Mouse (Mus musculus) kidney, embryonic 15.5 days (tissue): ENCODE measurements around the gene Zfp383. TPM values are rescaled to one million over a fixed set of nuclear protein-coding genes. Genes with fewer than 3 reads are reported as not detected.
"Not testable (repeated sequence)": the region's sequence is repeated elsewhere in the genome, so short reads cannot be mapped to it uniquely, and the experiment has no call there.

Experiments used
- ATAC-seq: fragments of 200-750 bp; cut with Nextera tagmentation; replicated peaks from 2 replicates; pipeline ENCODE4 v1.8.0; 2017; ENCODE audit warnings: moderate TSS enrichment; ENCODE audit not compliant: low FRiP score
- H3K27ac ChIP-seq: fragments of 300-500 bp; sonication (generic); 2 replicates; pipeline ENCODE4 v1.5.1; 2015; ENCODE audit warnings: mild to moderate bottlenecking, inconsistent platforms
- H3K27me3 ChIP-seq: fragments of 300-500 bp; sonication (generic); 2 replicates; pipeline ENCODE4 v1.6.1; 2015; ENCODE audit warnings: inconsistent platforms
- H3K36me3 ChIP-seq: fragments of 300-500 bp; sonication (generic); 2 replicates; pipeline ENCODE4 v1.6.1; 2015; ENCODE audit warnings: inconsistent platforms
- H3K4me1 ChIP-seq: fragments of 300-500 bp; sonication (generic); 2 replicates; pipeline ENCODE4 v1.6.1; 2015; ENCODE audit warnings: inconsistent platforms
- H3K4me2 ChIP-seq: fragments of 300-500 bp; sonication (generic); 2 replicates; pipeline ENCODE4 v1.6.1; 2015; ENCODE audit warnings: moderate library complexity, mild to moderate bottlenecking, inconsistent platforms
- H3K4me3 ChIP-seq: fragments of 300-500 bp; sonication (generic); replicated peaks from 2 replicates; pipeline ENCODE4 v1.5.1; 2015; ENCODE audit warnings: mild to moderate bottlenecking, inconsistent platforms
- H3K9ac ChIP-seq: fragments of 300-500 bp; sonication (generic); 2 replicates; pipeline ENCODE4 v1.6.1; 2015; ENCODE audit warnings: mild to moderate bottlenecking, inconsistent platforms
- H3K9me3 ChIP-seq: fragments of 300-500 bp; sonication (generic); replicated peaks from 2 replicates; pipeline ENCODE4 v1.6.1; 2016; ENCODE audit warnings: inconsistent platforms
- WGBS: fragments of 180-500 bp; shearing (Covaris S2); methylation state at CpG from one replicate; pipeline ENCODE4 v1.1.7; 2015; ENCODE audit warnings: mixed read lengths; 5-methylcytosine and 5-hydroxymethylcytosine counted together
- polyA plus RNA-seq: library from polyadenylated mRNA; unstranded; fragments of >200 nt; fragmentation: Nextera tagmentation; extraction: Ambion mirVana; gene quantifications from 2 replicates; pipeline ENCODE4 v1.2.1, GENCODE M21; 2015

The Zfp383 gene
- polyA plus RNA-seq = 5.2 and 5.8 TPM in 2 replicates

DNA sequence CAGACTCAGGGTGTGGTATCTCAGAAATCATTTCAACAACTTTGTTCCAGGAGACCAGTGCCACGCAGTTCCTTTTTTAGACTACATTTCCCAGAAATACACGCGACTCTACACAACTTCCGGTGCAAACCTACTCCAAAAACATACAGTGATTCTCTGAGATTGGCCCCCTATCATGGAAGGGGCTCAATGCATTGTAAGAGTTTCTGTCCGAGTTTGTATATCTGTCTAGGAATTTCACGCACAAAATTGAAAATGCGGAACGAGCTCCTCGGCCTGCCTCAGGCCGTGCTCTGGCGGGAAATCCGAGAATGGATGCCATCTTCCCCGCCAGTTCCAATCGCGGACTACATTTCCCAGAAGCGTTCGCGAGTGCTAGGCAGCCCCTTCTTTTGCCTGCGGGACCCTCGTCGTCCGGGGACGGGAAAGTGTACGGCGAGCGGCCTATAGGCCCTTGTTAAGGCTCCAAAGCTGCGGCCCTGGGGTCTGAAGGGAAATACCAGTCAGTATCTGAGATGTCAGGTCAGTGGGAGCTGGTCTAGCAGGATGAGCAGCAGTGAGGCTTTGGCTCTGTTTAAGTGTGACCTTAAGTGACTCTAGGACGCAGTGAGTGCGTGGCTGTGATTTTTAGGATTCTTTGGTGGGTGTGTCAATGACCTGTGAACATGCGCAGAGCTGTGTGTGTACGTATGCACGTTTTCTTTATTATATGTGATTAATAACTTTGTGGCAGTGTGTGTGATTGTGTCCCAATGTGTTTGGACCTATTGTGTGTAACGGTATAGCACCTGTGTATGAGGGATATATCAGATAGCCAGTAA, at the start of gene Zfp383:
Gene Zfp383, plus strand, starts transcription at position 94 of the 821 bp plus-strand sequence.
- peak within 1 kb of the TSS; percentile 81 for H3K4me3 ChIP-seq
- under 1% methylated on average over 33 of the region's 33 CpGs for WGBS
- H3K27ac ChIP-seq = peak within 1 kb of the TSS; percentile 99
- no peaks in the 10 kb centered on the region for H3K27me3 ChIP-seq
- H3K36me3 ChIP-seq = peaks cover 28% of the 10 kb centered on the region
- H3K9me3 ChIP-seq = no peaks in the 10 kb centered on the region
- H3K9ac ChIP-seq = peak within 1 kb of the TSS; percentile 71
- peak within 1 kb of the TSS; percentile 78 for H3K4me2 ChIP-seq
- H3K4me1 ChIP-seq = peaks cover 25% of the 10 kb centered on the region
- ATAC-seq = peak; percentile 84

GRCm38 (mm10) chr7:29859532-29860517, 48.2 kb upstream of the Zfp383 start, which contains the start of gene Zfp420:
TSS of gene Zfp420 (plus strand) at chr7:29859979.
- H3K27ac ChIP-seq = no peak within 1 kb of the TSS
- peak within 1 kb of the TSS; percentile 65 for H3K4me2 ChIP-seq
- H3K4me3 ChIP-seq = peak within 1 kb of the TSS; percentile 59
- H3K9ac ChIP-seq = peak within 1 kb of the TSS; percentile 43
- peaks cover 6% of the 10 kb centered on the region for H3K36me3 ChIP-seq
- peak; percentile 98 for ATAC-seq
- no peaks in the 10 kb centered on the region for H3K9me3 ChIP-seq
- H3K4me1 ChIP-seq = peaks cover 7% of the 10 kb centered on the region
- H3K27me3 ChIP-seq = no peaks in the 10 kb centered on the region
- WGBS = 5% methylated on average over 32 of the region's 32 CpGs

- Histone ChIP-seq H3K36me3 (peaks cover 6% of the 10 kb centered on the region), H3K9me3 (no peaks in the 10 kb centered on the region), H3K4me3 (no peak overlapping the region), H3K27ac (no peak overlapping the region), H3K27me3 (no peaks in the 10 kb centered on the region), H3K4me1 (peaks cover 7% of the 10 kb centered on the region), H3K9ac (no peak overlapping the region), H3K4me2 (no peak overlapping the region)
- WGBS = 88% methylated on average over 7 of the region's 7 CpGs
- no peak for ATAC-seq
Observed at GRCm38 (mm10) chr7:29861660-29862059, 46.4 kb upstream of the Zfp383 start.

DNA sequence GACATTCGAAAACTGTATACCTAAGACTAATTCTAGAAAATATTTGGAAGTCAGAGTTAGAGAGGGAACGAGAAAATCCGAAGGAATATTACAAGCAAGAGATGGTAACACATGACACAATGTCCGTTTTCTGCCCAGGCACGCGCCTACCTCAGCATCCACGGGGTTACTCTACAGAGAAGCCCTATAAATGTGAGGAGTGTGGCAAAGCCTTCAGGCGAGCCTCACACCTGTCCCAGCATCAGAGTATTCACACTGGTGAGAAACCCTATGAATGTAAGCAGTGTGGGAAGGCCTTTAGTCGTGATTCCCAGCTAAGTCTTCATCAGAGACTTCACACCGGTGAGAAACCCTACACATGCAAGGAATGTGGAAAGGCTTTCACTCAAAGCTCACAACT, 33.8 kb upstream of the Zfp383 start:
- H3K9me3 ChIP-seq = peaks cover 29% of the 10 kb centered on the region
- no peak for ATAC-seq
- H3K36me3 ChIP-seq = peaks cover 52% of the 10 kb centered on the region
- H3K27ac ChIP-seq = no peak overlapping the region
- H3K4me2 ChIP-seq = no peak overlapping the region
- no peaks in the 10 kb centered on the region for H3K27me3 ChIP-seq
- H3K9ac ChIP-seq = no peak overlapping the region
- no peak overlapping the region for H3K4me3 ChIP-seq
- no peaks in the 10 kb centered on the region for H3K4me1 ChIP-seq
- 95% methylated on average over 10 of the region's 10 CpGs for WGBS

GRCm38 (mm10) chr7:29877561-29877960, 30.5 kb upstream of the Zfp383 start:
- H3K4me2 ChIP-seq, H3K9ac ChIP-seq, H3K4me3 ChIP-seq, H3K27ac ChIP-seq, H3K4me1 ChIP-seq, H3K27me3 ChIP-seq, ATAC-seq: not testable (repeated sequence)
- 92% methylated on average over 9 of the region's 9 CpGs for WGBS
- Histone ChIP-seq H3K9me3 (peaks cover 27% of the 10 kb centered on the region), H3K36me3 (peaks cover 45% of the 10 kb centered on the region)

DNA sequence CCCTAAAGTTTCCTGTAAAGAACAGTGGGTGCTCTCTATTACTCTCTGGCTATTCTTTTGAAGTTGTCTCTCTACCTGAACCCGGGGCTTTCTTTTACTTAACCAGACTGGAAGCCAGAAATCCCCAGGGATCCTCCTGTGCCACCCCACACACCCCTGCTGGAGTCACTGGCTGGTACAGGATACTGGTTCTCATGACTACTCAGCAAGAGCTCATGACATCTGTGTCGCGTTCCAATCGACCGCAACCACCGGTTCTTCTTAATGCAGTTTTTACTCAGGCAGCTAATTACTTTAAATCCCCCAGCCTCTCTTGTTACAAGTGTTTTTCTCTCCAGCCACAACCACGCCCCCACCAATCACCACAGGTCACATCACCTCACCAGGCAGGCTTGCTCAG, 28.0 kb upstream of the Zfp383 start:
- peaks cover 17% of the 10 kb centered on the region for H3K9me3 ChIP-seq
- H3K9ac ChIP-seq = no peak overlapping the region
- 65% methylated on average over 7 of the region's 7 CpGs for WGBS
- no peak overlapping the region for H3K4me3 ChIP-seq
- peaks cover 29% of the 10 kb centered on the region for H3K36me3 ChIP-seq
- no peak overlapping the region for H3K27ac ChIP-seq
- H3K27me3 ChIP-seq = no peaks in the 10 kb centered on the region
- no peaks in the 10 kb centered on the region for H3K4me1 ChIP-seq
- no peak for ATAC-seq
- no peak overlapping the region for H3K4me2 ChIP-seq

DNA sequence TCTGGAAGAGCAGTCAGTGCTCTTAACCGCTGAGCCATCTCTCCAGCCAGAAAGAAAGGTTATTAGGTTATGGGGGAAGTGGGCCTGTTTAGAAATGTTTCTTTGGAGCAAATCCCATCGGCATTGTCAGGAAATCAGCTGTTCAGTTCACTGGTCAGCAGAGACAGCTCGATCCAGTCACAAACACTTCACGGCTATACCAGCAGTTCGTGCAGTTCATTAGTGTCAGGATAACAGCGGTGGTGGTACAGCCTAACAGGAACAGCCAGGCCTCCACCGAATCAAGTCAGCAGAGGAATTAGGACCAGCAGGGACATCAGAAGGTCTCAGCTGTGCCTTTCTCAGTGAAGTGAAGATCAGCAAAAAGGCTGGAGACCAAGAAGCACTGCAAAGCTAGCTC, 27.1 kb upstream of the Zfp383 start:
- H3K27me3 ChIP-seq = no peaks in the 10 kb centered on the region
- H3K9me3 ChIP-seq = peaks cover 11% of the 10 kb centered on the region; the same call in 1 of the 2 replicates
- 88% methylated on average over 7 of the region's 7 CpGs for WGBS
- H3K9ac ChIP-seq = no peak overlapping the region
- ATAC-seq = no peak
- no peak overlapping the region for H3K4me2 ChIP-seq
- no peaks in the 10 kb centered on the region for H3K4me1 ChIP-seq
- no peak overlapping the region for H3K27ac ChIP-seq
- H3K36me3 ChIP-seq = peaks cover 20% of the 10 kb centered on the region
- H3K4me3 ChIP-seq = no peak overlapping the region

- 96% methylated on average over 7 of the region's 7 CpGs for WGBS
- Histone ChIP-seq H3K4me1 (no peaks in the 10 kb centered on the region), H3K4me3 (no peak overlapping the region), H3K36me3 (peaks cover 54% of the 10 kb centered on the region), H3K9ac (no peak overlapping the region), H3K27me3 (no peaks in the 10 kb centered on the region), H3K9me3 (peaks cover 56% of the 10 kb centered on the region), H3K27ac (no peak overlapping the region), H3K4me2 (no peak overlapping the region)
- ATAC-seq = no peak
Observed at GRCm38 (mm10) chr7:29890501-29890900, 17.5 kb upstream of the Zfp383 start.

DNA sequence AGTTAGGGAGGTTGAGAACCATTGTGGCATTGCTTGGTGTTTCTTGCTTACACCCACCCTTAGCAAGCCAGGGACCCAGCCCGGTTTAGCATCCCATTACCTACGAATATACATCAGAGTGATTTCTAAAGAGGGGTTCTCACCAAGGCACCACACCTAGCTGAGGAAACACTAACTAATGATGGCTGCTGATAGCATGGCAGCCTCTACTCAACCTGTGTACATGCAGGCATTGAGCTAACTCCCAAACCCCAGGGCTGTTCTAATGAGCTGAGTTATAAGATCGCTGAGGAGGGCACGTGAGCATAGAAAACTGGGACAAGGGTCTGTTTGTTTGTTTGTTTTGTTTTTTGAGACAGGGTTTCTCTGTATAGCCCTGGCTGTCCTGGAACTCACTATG, 15.3 kb upstream of the Zfp383 start:
- no peak for ATAC-seq
- Histone ChIP-seq H3K4me2 (no peak overlapping the region), H3K27ac (no peak overlapping the region), H3K36me3 (peaks cover 77% of the 10 kb centered on the region), H3K4me1 (no peaks in the 10 kb centered on the region), H3K9ac (no peak overlapping the region), H3K4me3 (no peak overlapping the region), H3K9me3 (peaks cover 51% of the 10 kb centered on the region), H3K27me3 (no peaks in the 10 kb centered on the region)
- WGBS = 96% methylated on average over 4 of the region's 4 CpGs

GRCm38 (mm10) chr7:29898351-29898750, 9.7 kb upstream of the Zfp383 start:
- Histone ChIP-seq H3K27ac (no peak overlapping the region), H3K27me3 (no peaks in the 10 kb centered on the region), H3K4me2 (no peak overlapping the region), H3K4me1 (no peaks in the 10 kb centered on the region), H3K9ac (no peak overlapping the region), H3K4me3 (no peak overlapping the region), H3K9me3 (peaks cover 40% of the 10 kb centered on the region), H3K36me3 (peaks cover 93% of the 10 kb centered on the region)
- 93% methylated on average over 4 of the region's 4 CpGs for WGBS
- no peak for ATAC-seq

DNA sequence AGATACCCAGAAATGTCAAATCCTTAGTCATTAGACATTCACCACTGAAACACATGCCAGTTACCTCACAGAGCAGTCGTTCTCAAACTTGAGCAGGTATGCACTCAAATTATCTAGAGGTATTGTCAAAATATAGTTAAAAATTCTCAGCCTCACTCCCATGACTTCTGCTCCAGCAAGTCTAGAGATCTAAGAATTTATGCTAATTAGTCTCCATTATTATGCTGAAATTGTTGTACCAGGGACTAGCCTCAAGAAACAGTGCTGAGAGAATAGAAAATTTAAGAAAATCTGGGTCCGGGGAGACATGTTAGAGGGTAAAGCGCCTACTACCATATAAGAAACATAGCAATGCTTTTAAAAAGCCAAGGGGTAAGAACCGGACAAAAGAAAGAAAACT, 3.9 kb upstream of the Zfp383 start:
- H3K4me2 ChIP-seq = no peak overlapping the region
- H3K9ac ChIP-seq = no peak overlapping the region
- no peaks in the 10 kb centered on the region for H3K27me3 ChIP-seq
- 93% methylated on average over 4 of the region's 4 CpGs for WGBS
- H3K4me3 ChIP-seq = no peak overlapping the region
- no peaks in the 10 kb centered on the region for H3K9me3 ChIP-seq
- ATAC-seq = no peak
- no peak overlapping the region for H3K27ac ChIP-seq
- H3K36me3 ChIP-seq = peaks cover 43% of the 10 kb centered on the region
- peaks cover 13% of the 10 kb centered on the region for H3K4me1 ChIP-seq
